Mouse (Mus musculus) embryonic facial prominence, embryonic 10.5 days (tissue): Measurements from ENCODE around the gene Rec8. TPM values are rescaled to one million over a fixed set of nuclear protein-coding genes. Genes with fewer than 3 reads are reported as not detected.

Experiments used
- DNase-seq: peaks from one replicate; pipeline ENCODE4 v3.0.0-alpha.2; 2017; ENCODE audit warnings: low spot score
- H3K27ac ChIP-seq: fragments of 300-500 bp; sonication (generic); replicated peaks from 2 replicates; pipeline ENCODE4 v1.5.1; 2016; ENCODE audit warnings: mild to moderate bottlenecking
- H3K27me3 ChIP-seq: fragments of 300-500 bp; sonication (generic); replicated peaks from 2 replicates; pipeline ENCODE4 v1.6.1; 2016; ENCODE audit warnings: low read depth, mild to moderate bottlenecking; ENCODE audit not compliant: poor library complexity, severe bottlenecking
- H3K36me3 ChIP-seq: fragments of 300-500 bp; sonication (generic); replicated peaks from 2 replicates; pipeline ENCODE4 v1.6.1; 2016; ENCODE audit warnings: mild to moderate bottlenecking, moderate library complexity
- H3K4me1 ChIP-seq: fragments of 300-500 bp; sonication (generic); 2 replicates; pipeline ENCODE4 v1.6.1; 2016
- H3K4me3 ChIP-seq: fragments of 300-500 bp; sonication (generic); 2 replicates; pipeline ENCODE4 v1.5.1; 2016; ENCODE audit warnings: mild to moderate bottlenecking, moderate library complexity
- H3K9me3 ChIP-seq: fragments of 300-500 bp; sonication (generic); 2 replicates; pipeline ENCODE4 v1.6.1; 2016; ENCODE audit warnings: mild to moderate bottlenecking
- WGBS: fragments of 180-500 bp; shearing (Covaris S2); methylation state at CpG from one replicate; pipeline ENCODE4 v1.1.7; 2016; 5-methylcytosine and 5-hydroxymethylcytosine counted together
- polyA plus RNA-seq: library from polyadenylated mRNA; unstranded; fragments of >200 nt; fragmentation: Nextera tagmentation; extraction: Ambion mirVana; gene quantifications from 2 replicates; pipeline ENCODE4 v1.2.1, GENCODE M21; 2016

Gene Rec8
- polyA plus RNA-seq, 1 experiment from 2014 or later = 7.1 TPM

- WGBS = 93% methylated on average over 5 of the region's 5 CpGs
- H3K4me3 ChIP-seq = no peak overlapping the region
- H3K27me3 ChIP-seq = no peaks in the 10 kb centered on the region
- DNase-seq = no peak
- H3K9me3 ChIP-seq = no peaks in the 10 kb centered on the region
- H3K4me1 ChIP-seq = peaks cover 12% of the 10 kb centered on the region
- H3K27ac ChIP-seq = no peak overlapping the region
- H3K36me3 ChIP-seq = peaks cover 44% of the 10 kb centered on the region
Observed at GRCm38 (mm10) chr14:55658011-55658410, 40.2 kb downstream of the Rec8 start.

- Histone ChIP-seq H3K4me1 (peaks cover 12% of the 10 kb centered on the region), H3K9me3 (no peaks in the 10 kb centered on the region), H3K4me3 (peak within 1 kb of the TSS; percentile 83), H3K36me3 (peaks cover 57% of the 10 kb centered on the region), H3K27ac (peak within 1 kb of the TSS; percentile 83), H3K27me3 (no peaks in the 10 kb centered on the region)
- peak; percentile 85 for DNase-seq
- under 1% methylated on average over 39 of the region's 39 CpGs for WGBS
Observed at GRCm38 (mm10) chr14:55659960-55660573, 42.2 kb downstream of the Rec8 start, which contains the start of gene Mdp1. TSS of gene Mdp1 (minus strand) at chr14:55660508.

DNA sequence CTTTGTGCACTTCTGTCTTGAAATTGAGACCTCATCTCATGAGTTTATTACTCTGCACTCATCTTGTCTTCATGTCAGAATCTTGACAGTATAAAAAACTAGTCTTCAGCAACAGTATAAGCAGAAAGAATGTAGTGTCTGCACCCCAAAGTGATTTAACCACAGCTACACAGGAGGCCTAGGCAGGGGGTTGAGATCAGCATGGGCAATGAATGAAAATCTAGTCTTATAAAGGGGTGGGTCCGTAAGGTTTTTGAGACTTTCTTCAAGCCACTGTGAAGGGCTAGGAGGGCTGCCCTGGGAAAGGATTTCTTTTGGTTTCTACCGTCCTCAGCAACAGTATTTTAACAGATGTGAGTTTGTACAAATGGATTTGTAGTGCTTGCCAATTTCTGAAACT is 42.8 kb downstream of the Rec8 start:
- Histone ChIP-seq H3K36me3 (peaks cover 59% of the 10 kb centered on the region), H3K4me1 (peaks cover 12% of the 10 kb centered on the region), H3K27me3 (no peaks in the 10 kb centered on the region), H3K9me3 (no peaks in the 10 kb centered on the region), H3K4me3 (peak overlapping the region; percentile 83), H3K27ac (peak overlapping the region; percentile 83; the same call in 1 of the 2 replicates)
- WGBS = 45% methylated on average over 2 of the region's 2 CpGs
- DNase-seq = no peak

GRCm38 (mm10) chr14:55671486-55671832 is 53.6 kb downstream of the Rec8 start:
- Histone ChIP-seq H3K4me3 (peak overlapping the region; percentile 92), H3K36me3 (peaks cover 41% of the 10 kb centered on the region), H3K27me3 (no peaks in the 10 kb centered on the region), H3K27ac (peak overlapping the region; percentile 97), H3K9me3 (no peaks in the 10 kb centered on the region), H3K4me1 (peaks cover 20% of the 10 kb centered on the region)
- WGBS = under 1% methylated on average over 12 of the region's 12 CpGs
- no peak for DNase-seq

DNA sequence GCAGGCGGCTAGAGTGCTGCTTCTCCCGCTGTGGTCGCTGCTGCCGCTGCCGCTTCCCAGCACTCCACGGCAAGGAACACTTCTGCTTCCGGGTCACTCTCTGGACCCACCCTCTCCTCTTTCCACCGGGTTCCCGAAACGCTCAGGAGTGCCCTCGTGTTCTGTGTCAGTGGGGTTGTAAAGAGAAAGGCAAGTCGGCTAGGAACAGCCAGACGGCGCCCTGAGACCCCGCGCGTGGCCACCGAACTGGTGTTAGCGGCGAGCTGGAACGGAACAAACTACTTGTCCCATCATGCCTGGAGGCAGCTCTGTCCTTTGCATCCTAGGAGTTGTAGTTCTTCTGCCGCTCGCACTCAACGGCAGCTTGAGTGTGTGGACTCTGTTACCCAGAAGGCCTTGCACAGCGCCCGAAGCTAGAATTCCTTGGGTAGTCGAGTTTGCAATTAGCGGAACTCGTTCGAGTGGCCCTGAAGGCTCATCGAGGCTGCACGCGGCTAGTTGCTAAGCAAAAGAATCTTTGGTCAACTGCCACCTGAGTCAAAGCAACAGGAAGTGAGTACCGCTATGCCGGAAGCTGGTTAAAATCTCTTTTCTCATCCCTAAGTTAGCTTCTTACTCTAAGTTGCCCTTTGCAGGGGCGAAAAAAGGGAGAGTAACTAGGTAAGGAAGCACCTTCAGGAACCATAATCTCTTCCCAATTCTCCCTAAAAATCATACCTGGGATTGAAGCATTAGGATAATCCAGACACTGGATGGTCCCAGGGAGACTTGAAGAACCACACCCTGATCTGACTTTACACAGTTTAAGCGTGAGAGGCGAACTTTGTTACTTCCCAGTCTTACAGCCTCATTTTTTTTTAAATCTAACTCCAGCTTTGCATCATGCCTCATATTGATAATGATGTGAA is 54.2 kb downstream of the Rec8 start, which contains the start of the genes Gmpr2 and Nedd8:
Gmpr2 (plus strand) TSS at position 109 of the 908 bp plus-strand sequence.
Nedd8 (minus strand) TSS at position 292 of the 908 bp plus-strand sequence.
- peak; percentile 90 for DNase-seq
- Histone ChIP-seq H3K9me3 (no peaks in the 10 kb centered on the region), H3K27me3 (no peaks in the 10 kb centered on the region), H3K27ac (peak within 1 kb of the TSS; percentile 97), H3K4me3 (peak within 1 kb of the TSS; percentile 92), H3K4me1 (peaks cover 20% of the 10 kb centered on the region), H3K36me3 (peaks cover 41% of the 10 kb centered on the region)
- WGBS = 1% methylated on average over 38 of the region's 38 CpGs

DNA sequence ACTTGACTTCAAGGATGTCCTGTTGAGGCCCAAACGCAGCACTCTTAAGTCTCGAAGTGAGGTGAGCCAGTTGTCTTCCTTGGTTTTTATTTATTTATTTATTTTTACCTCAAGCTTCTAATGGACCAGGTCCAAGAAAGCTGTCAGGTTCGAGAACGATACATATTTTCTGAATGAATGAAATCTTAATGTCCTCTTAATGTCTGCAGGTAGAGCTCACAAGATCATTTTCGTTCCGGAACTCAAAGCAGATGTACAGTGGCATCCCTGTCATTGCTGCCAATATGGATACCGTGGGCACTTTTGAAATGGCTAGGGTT is 54.9 kb downstream of the Rec8 start:
- 81% methylated on average over 7 of the region's 7 CpGs for WGBS
- Histone ChIP-seq H3K4me1 (peaks cover 20% of the 10 kb centered on the region), H3K27me3 (no peaks in the 10 kb centered on the region), H3K27ac (peak overlapping the region; percentile 97; the same call in 1 of the 2 replicates), H3K4me3 (peak overlapping the region; percentile 92), H3K9me3 (no peaks in the 10 kb centered on the region), H3K36me3 (peaks cover 47% of the 10 kb centered on the region)
- no peak for DNase-seq

Other genes starting within 250 kb of the Rec8 start
- gene Dhrs4, start 139.3 kb upstream of the Rec8 start, polyA plus RNA-seq = 77.3 and 88.4 TPM in 2 replicates
- 3.4 and 3.5 TPM in 2 replicates for gene Carmil3, start 127.4 kb upstream of the Rec8 start, polyA plus RNA-seq
- 0.59 and 0.64 TPM in 2 replicates for gene Cpne6, start 107.6 kb upstream of the Rec8 start, polyA plus RNA-seq
- gene Nrl, start 93.1 kb upstream of the Rec8 start, polyA plus RNA-seq = 0.05 TPM in 1 of 2 replicates, not detected in the other
- 20.7 and 23.6 TPM in 2 replicates for gene Pck2, start 77.8 kb upstream of the Rec8 start, polyA plus RNA-seq
- gene Dcaf11, start 58.0 kb upstream of the Rec8 start, polyA plus RNA-seq = 65.9 and 74.1 TPM in 2 replicates
- not detected in 2 replicates for gene A730061H03Rik, start 57.6 kb upstream of the Rec8 start, polyA plus RNA-seq
- gene Fitm1, start 42.4 kb upstream of the Rec8 start, polyA plus RNA-seq = 0.62 and 1.1 TPM in 2 replicates
- gene Psme1, start 39.9 kb upstream of the Rec8 start, polyA plus RNA-seq = 105 and 108 TPM in 2 replicates
- gene Emc9, start 32.7 kb upstream of the Rec8 start, polyA plus RNA-seq = 6.0 and 6.6 TPM in 2 replicates
- 173 and 186 TPM in 2 replicates for gene Psme2, start 26.9 kb upstream of the Rec8 start, polyA plus RNA-seq
- gene Rnf31, start 26.3 kb upstream of the Rec8 start, polyA plus RNA-seq = 18.6 and 21.4 TPM in 2 replicates
- 7.2 and 8.0 TPM in 2 replicates for gene Irf9, start 14.5 kb upstream of the Rec8 start, polyA plus RNA-seq
- gene Ipo4, start 17.9 kb downstream of the Rec8 start, polyA plus RNA-seq = 118 and 126 TPM in 2 replicates
- 0.89 and 1.4 TPM in 2 replicates for gene Gm49378, start 19.9 kb downstream of the Rec8 start, polyA plus RNA-seq
- gene Tm9sf1, start 25.8 kb downstream of the Rec8 start, polyA plus RNA-seq = 78.3 and 79.3 TPM in 2 replicates
- gene Tssk4, start 32.1 kb downstream of the Rec8 start, polyA plus RNA-seq = 0.74 and 0.82 TPM in 2 replicates
- 62.1 and 66.3 TPM in 2 replicates for gene Mdp1, start 42.5 kb downstream of the Rec8 start, polyA plus RNA-seq
- gene Gmpr2, start 53.9 kb downstream of the Rec8 start, polyA plus RNA-seq = 60.7 and 64.7 TPM in 2 replicates
- 628 and 638 TPM in 2 replicates for gene Nedd8, start 54.1 kb downstream of the Rec8 start, polyA plus RNA-seq
- gene Tinf2, start 63.8 kb downstream of the Rec8 start, polyA plus RNA-seq = 65.8 and 69.2 TPM in 2 replicates
- gene Tgm1, start 95.9 kb downstream of the Rec8 start, polyA plus RNA-seq = 0.70 and 0.90 TPM in 2 replicates
- 29.7 and 35.3 TPM in 2 replicates for gene Rabggta, start 104.2 kb downstream of the Rec8 start, polyA plus RNA-seq
- 57.4 and 69.6 TPM in 2 replicates for gene Dhrs1, start 127.7 kb downstream of the Rec8 start, polyA plus RNA-seq
- 59.1 and 64.5 TPM in 2 replicates for gene Nop9, start 127.7 kb downstream of the Rec8 start, polyA plus RNA-seq
- 0.16 TPM in 1 of 2 replicates, not detected in the other for gene Cideb, start 140.4 kb downstream of the Rec8 start, polyA plus RNA-seq
- 0.13 and 0.39 TPM in 2 replicates for gene Ltb4r2, start 143.4 kb downstream of the Rec8 start, polyA plus RNA-seq
- gene Ltb4r1, start 147.9 kb downstream of the Rec8 start, polyA plus RNA-seq = 0.10 and 0.35 TPM in 2 replicates
- 10.7 and 11.4 TPM in 2 replicates for gene Adcy4, start 166.1 kb downstream of the Rec8 start, polyA plus RNA-seq
- 21.4 and 24.1 TPM in 2 replicates for gene Ripk3, start 170.8 kb downstream of the Rec8 start, polyA plus RNA-seq
- gene Nfatc4, start 205.1 kb downstream of the Rec8 start, polyA plus RNA-seq = 94.5 and 113 TPM in 2 replicates
- 36.0 and 38.1 TPM in 2 replicates for gene Nynrin, start 236.0 kb downstream of the Rec8 start, polyA plus RNA-seq